In genomic region chr2:35444764-35445262, GRCm38 (mm10) we compare ENCODE assay signal across 12 mouse cellular contexts. TPM values are rescaled to one million over a fixed set of nuclear protein-coding genes. Genes with fewer than 3 reads are reported as not detected.
A peak's percentile ranks its signal among the peaks of the same experiment; 100 is the strongest.
DNase-seq lines count a peak whose midpoint lies in the region; ATAC-seq and TF ChIP-seq lines count a peak whose summit lies in the region.
"Had no signal": no experiment of that assay in that cellular context is flagged by ENCODE, and none has a peak within 500 bp of the region (broad histone marks: within the 10 kb centered on the region; RNA-seq: fewer than 3 reads in every experiment).

No protein-coding gene starts in this region.

- H3K4me3 ChIP-seq in heart, postnatal 0 days (ENCODE audit: low read depth, low read length) = no peak overlapping the region
- H3K4me3 ChIP-seq in heart, embryonic 11.5 days (ENCODE audit: low read depth, low read length) = no peak overlapping the region
- H3K4me3 ChIP-seq in spleen, adult 2 months (ENCODE audit: extremely low read depth, insufficient read depth, insufficient read length) = no peak overlapping the region
- H3K4me3 ChIP-seq in limb, embryonic 13.5 days = 0 out of 2 replicates have a peak overlapping the region, but pooled peaks have one; percentile 1
- no peak overlapping the region for H3K4me3 ChIP-seq in stomach, postnatal 0 days (ENCODE audit: low read depth, low read length)

- peak overlapping the region; percentile 74 for H3K27ac ChIP-seq in heart, postnatal 0 days (ENCODE audit: low read depth)
- H3K27ac ChIP-seq in heart, embryonic 11.5 days (ENCODE audit: low read depth, low read length) = no peak overlapping the region
- H3K27ac ChIP-seq in spleen, adult 2 months (ENCODE audit: insufficient read depth, low read length) = peak overlapping the region; percentile 69
- H3K27ac ChIP-seq in limb, embryonic 13.5 days = no peak overlapping the region; the same call in 1 of the 2 replicates
- H3K27ac ChIP-seq in stomach, postnatal 0 days (replicated peaks) = peak overlapping the region; percentile 94

- peaks cover 55% of the 10 kb centered on the region for H3K4me1 ChIP-seq in heart, postnatal 0 days (ENCODE audit: control insufficient read depth, insufficient read depth)
- H3K4me1 ChIP-seq in heart, embryonic 11.5 days (ENCODE audit: control insufficient read depth, insufficient read depth, low read length) = peaks cover 49% of the 10 kb centered on the region
- peaks cover 69% of the 10 kb centered on the region for H3K4me1 ChIP-seq in spleen, adult 2 months (ENCODE audit: control insufficient read depth, insufficient read depth, insufficient read length)
- peaks cover 87% of the 10 kb centered on the region for H3K4me1 ChIP-seq in limb, embryonic 13.5 days
- peaks cover 26% of the 10 kb centered on the region for H3K4me1 ChIP-seq in stomach, postnatal 0 days (replicated peaks; ENCODE audit: control insufficient read depth, insufficient read depth)

- no peaks in the 10 kb centered on the region for H3K36me3 ChIP-seq in heart, postnatal 0 days (replicated peaks; ENCODE audit: control insufficient read depth, insufficient read depth, low read length)
- no peaks in the 10 kb centered on the region for H3K36me3 ChIP-seq in heart, embryonic 11.5 days (ENCODE audit: control insufficient read depth, insufficient read depth, low read length)
- no peaks in the 10 kb centered on the region for H3K36me3 ChIP-seq in spleen, adult 2 months (ENCODE audit: control insufficient read depth, insufficient read depth, low read length)
- H3K36me3 ChIP-seq in limb, embryonic 13.5 days = no peaks in the 10 kb centered on the region
- no peaks in the 10 kb centered on the region for H3K36me3 ChIP-seq in stomach, postnatal 0 days (ENCODE audit: control insufficient read depth, insufficient read depth, low read length)

- TF ChIP-seq EP300 in heart, postnatal 0 days (IDR thresholded peaks at IDR 0.05; ENCODE audit: low read depth) = no peak
- no peak for TF ChIP-seq EP300 in stomach, postnatal 0 days (optimal IDR thresholded peaks at IDR 0.05)

- TF ChIP-seq POLR2A in spleen, adult 2 months (IDR thresholded peaks at IDR 0.05; ENCODE audit: low read depth, low read length) = no peak

- no peaks in the 10 kb centered on the region for H3K9me3 ChIP-seq in heart, postnatal 0 days (replicated peaks; ENCODE audit: control insufficient read depth, low read length)
- no peaks in the 10 kb centered on the region for H3K9me3 ChIP-seq in heart, embryonic 11.5 days (replicated peaks; ENCODE audit: control insufficient read depth, low read length)
- no peaks in the 10 kb centered on the region for H3K9me3 ChIP-seq in limb, embryonic 13.5 days
- no peaks in the 10 kb centered on the region for H3K9me3 ChIP-seq in stomach, postnatal 0 days (ENCODE audit: control insufficient read depth, low read length)

- no peak for DNase-seq in heart, postnatal 0 days (ENCODE audit: low spot score)
- DNase-seq in spleen, adult 2 months (ENCODE audit: low read depth in 1 of 2, low spot score in 2 of 2) = no peak
- DNase-seq in spleen, adult 12 weeks (ENCODE audit: low spot score) = no peak
- DNase-seq in stomach, postnatal 0 days (ENCODE audit: low spot score) = no peak
- no peak for DNase-seq in gastrocnemius, postnatal 4 days (ENCODE audit: low spot score in 2 of 2)
- DNase-seq in cerebellum, adult 11-12 months = no peak

- no peaks in the 10 kb centered on the region for H3K27me3 ChIP-seq in heart, postnatal 0 days (ENCODE audit: control insufficient read depth, insufficient read depth, low read length)
- no peaks in the 10 kb centered on the region for H3K27me3 ChIP-seq in heart, embryonic 11.5 days (ENCODE audit: control insufficient read depth, insufficient read depth, low read length)
- H3K27me3 ChIP-seq in spleen, adult 2 months (ENCODE audit: control insufficient read depth, insufficient read depth, low read length) = no peaks in the 10 kb centered on the region
- peaks cover 16% of the 10 kb centered on the region for H3K27me3 ChIP-seq in limb, embryonic 13.5 days
- no peaks in the 10 kb centered on the region for H3K27me3 ChIP-seq in stomach, postnatal 0 days (ENCODE audit: control insufficient read depth, insufficient read depth, low read length)

- H3K9ac ChIP-seq in heart, postnatal 0 days (replicated peaks; ENCODE audit: low read depth, low read length) = no peak overlapping the region
- no peak overlapping the region for H3K9ac ChIP-seq in heart, embryonic 11.5 days (ENCODE audit: low read depth, low read length)
- H3K9ac ChIP-seq in limb, embryonic 13.5 days = 0 out of 2 replicates have a peak overlapping the region, but pooled peaks have one; percentile 25
- peak overlapping the region; percentile 52 for H3K9ac ChIP-seq in stomach, postnatal 0 days (ENCODE audit: low read length)

- ATAC-seq in heart, postnatal 0 days (ENCODE audit: insufficient read depth, low read depth) = no peak
- no peak for ATAC-seq in heart, embryonic 11.5 days (replicated peaks; ENCODE audit: insufficient number of reproducible peaks, low FRiP score, low TSS enrichment)
- no peak for ATAC-seq in limb, embryonic 13.5 days (ENCODE audit: low FRiP score, low read depth)
- no peak for ATAC-seq in stomach, postnatal 0 days (ENCODE audit: low FRiP score, low TSS enrichment)
- ATAC-seq: activated CD4-positive, CD25-positive, alpha-beta regulatory T cell, adult 4 months had no signal

- WGBS in heart, postnatal 0 days = 52% methylated on average over 6 of the region's 6 CpGs
- WGBS in heart, embryonic 11.5 days (ENCODE audit: insufficient replicate concordance) = 74% methylated on average over 6 of the region's 6 CpGs
- 34% methylated on average over 6 of the region's 6 CpGs for WGBS in spleen, adult 2 months
- 57% methylated on average over 6 of the region's 6 CpGs for WGBS in limb, embryonic 13.5 days
- 55% methylated on average over 6 of the region's 6 CpGs for WGBS in stomach, postnatal 0 days

- peak overlapping the region; percentile 14 for H3K4me2 ChIP-seq in heart, postnatal 0 days (ENCODE audit: low read depth, low read length)
- H3K4me2 ChIP-seq in heart, embryonic 11.5 days = no peak overlapping the region
- H3K4me2 ChIP-seq in limb, embryonic 13.5 days (replicated peaks) = peak overlapping the region; percentile 30
- peak overlapping the region; percentile 34 for H3K4me2 ChIP-seq in stomach, postnatal 0 days (replicated peaks; ENCODE audit: low read depth)

- TF ChIP-seq CTCF in heart, postnatal 0 days (IDR thresholded peaks at IDR 0.05; ENCODE audit: low read depth) = no peak
- no peak for TF ChIP-seq CTCF in spleen, adult 2 months (IDR thresholded peaks at IDR 0.05; ENCODE audit: extremely low read depth, insufficient read depth, insufficient read length, insufficient replicate concordance)
- TF ChIP-seq CTCF in stomach, postnatal 0 days (IDR thresholded peaks at IDR 0.05; ENCODE audit: low read depth) = no peak

RNA-seq across cellular contexts. Expression of gene Ggta1, which starts 18.2 kb away (rescaled TPM):
- 14.8 and 37.1 TPM in 2 replicates for total RNA-seq in heart, postnatal 0 days (2014; rRNA removed; ENCODE audit: low replicate concordance)
- polyA plus RNA-seq in heart, postnatal 0 days (2015; fragmentation: Nextera tagmentation; extraction: Ambion mirVana) = 16.0 and 16.4 TPM in 2 replicates
- polyA plus RNA-seq in heart, embryonic 11.5 days (2014; fragmentation: Nextera tagmentation; extraction: Ambion mirVana) = 38.1 and 42.1 TPM in 2 replicates
- 20.1 and 21.6 TPM in 2 replicates for polyA plus RNA-seq in spleen, adult 2 months (2012; rRNA removed)
- polyA plus RNA-seq in limb, embryonic 13.5 days (2015; fragmentation: Nextera tagmentation; extraction: Ambion mirVana) = 18.3 and 19.6 TPM in 2 replicates
- polyA plus RNA-seq in stomach, postnatal 0 days (2015; fragmentation: Nextera tagmentation; extraction: Ambion mirVana) = 10.7 and 11.5 TPM in 2 replicates
- total RNA-seq in gastrocnemius, postnatal 4 days (2021) = 10 to 100 TPM; 21.0 to 25.4 TPM

RNA-seq across cellular contexts. Expression of gene 4930402F06Rik, which starts 47.8 kb away (rescaled TPM):
- total RNA-seq in heart, postnatal 0 days (2014; rRNA removed; ENCODE audit: low replicate concordance) = not detected in 2 replicates
- polyA plus RNA-seq in heart, postnatal 0 days (2015; fragmentation: Nextera tagmentation; extraction: Ambion mirVana) = not detected in 2 replicates
- polyA plus RNA-seq in heart, embryonic 11.5 days (2014; fragmentation: Nextera tagmentation; extraction: Ambion mirVana) = not detected in 2 replicates
- polyA plus RNA-seq in spleen, adult 2 months (2012; rRNA removed) = not detected in 2 replicates
- polyA plus RNA-seq in limb, embryonic 13.5 days (2015; fragmentation: Nextera tagmentation; extraction: Ambion mirVana) = not detected in 2 replicates
- polyA plus RNA-seq in stomach, postnatal 0 days (2015; fragmentation: Nextera tagmentation; extraction: Ambion mirVana) = not detected in 2 replicates
- total RNA-seq in gastrocnemius, postnatal 4 days (2021) = not detected
- total RNA-seq: heart, postnatal 36 days; layer of hippocampus, adult 8-10 months; neutrophil, adult 5-6 weeks had no signal
- polyA plus RNA-seq: activated CD4-positive, CD25-positive, alpha-beta regulatory T cell, adult 4 months had no signal

Comparison
In these comparisons a context has a peak if more than half of its experiments do, and no peak if none do; other contexts are left out.
1. H3K27ac ChIP-seq: peak in heart, postnatal 0 days (single experiment), spleen, adult 2 months (single experiment) and stomach, postnatal 0 days (single experiment); none in heart, embryonic 11.5 days (single experiment) and limb, embryonic 13.5 days (single experiment).
2. H3K9ac ChIP-seq: peak in limb, embryonic 13.5 days (single experiment) and stomach, postnatal 0 days (single experiment); none in heart, postnatal 0 days (single experiment) and heart, embryonic 11.5 days (single experiment).